24 mouse cellular contexts compared by ENCODE assay signal in genomic region chr16:23229945-23230344, GRCm38 (mm10). TPM values are rescaled to one million over a fixed set of nuclear protein-coding genes. Genes with fewer than 3 reads are reported as not detected.
DNase-seq lines count a peak whose midpoint lies in the region; ATAC-seq and TF ChIP-seq lines count a peak whose summit lies in the region.
"Had no signal": no experiment of that assay in that cellular context is flagged by ENCODE, and none has a peak within 500 bp of the region (broad histone marks: within the 10 kb centered on the region; RNA-seq: fewer than 3 reads in every experiment).

No protein-coding gene starts in this region.

- 0 out of 2 replicates have a peak overlapping the region, but pooled peaks have one; percentile 8 for H3K27ac ChIP-seq in heart, embryonic 13.5 days (replicated peaks)
- H3K27ac ChIP-seq in lung, embryonic 14.5 days (ENCODE audit: low read depth), result peak overlapping the region; percentile 54
- no peak overlapping the region for H3K27ac ChIP-seq in CH12.LX (ENCODE audit: insufficient read depth, low read depth)
- H3K27ac ChIP-seq: embryonic facial prominence, embryonic 10.5 days; embryonic facial prominence, embryonic 15.5 days; forebrain, embryonic 13.5 days; hindbrain, embryonic 15.5 days; liver, embryonic 12.5 days had no signal

- no peaks in the 10 kb centered on the region for H3K79me2 ChIP-seq in CH12.LX (replicated peaks; ENCODE audit: control insufficient read depth, extremely low read depth, insufficient read depth, poor library complexity, severe bottlenecking)

- no peak for TF ChIP-seq POLR2A in CH12.LX (IDR thresholded peaks at IDR 0.05; ENCODE audit: low read depth, low read length)

- H3K9ac ChIP-seq in heart, embryonic 13.5 days, result no peak overlapping the region
- H3K9ac ChIP-seq in lung, embryonic 14.5 days, result no peak overlapping the region
- H3K9ac ChIP-seq in CH12.LX (ENCODE audit: insufficient read depth, low read depth), result no peak overlapping the region
- H3K9ac ChIP-seq: embryonic facial prominence, embryonic 15.5 days; forebrain, embryonic 13.5 days; hindbrain, embryonic 15.5 days; liver, embryonic 12.5 days; liver, postnatal 0 days had no signal

- H3K9me3 ChIP-seq in heart, embryonic 13.5 days, result no peaks in the 10 kb centered on the region
- no peaks in the 10 kb centered on the region for H3K9me3 ChIP-seq in lung, embryonic 14.5 days (ENCODE audit: low read depth, low read length)
- no peaks in the 10 kb centered on the region for H3K9me3 ChIP-seq in CH12.LX (replicated peaks; ENCODE audit: low read length)
- H3K9me3 ChIP-seq: embryonic facial prominence, embryonic 10.5 days; embryonic facial prominence, embryonic 15.5 days; forebrain, embryonic 13.5 days; hindbrain, embryonic 15.5 days; liver, embryonic 12.5 days had no signal

- intact Hi-C loops in heart, postnatal 14 days (cut with DNase I), result loop anchor here (5.0 to 10.0 kb wide), 4 partner anchors 42 to 172 kb away; no protein-coding TSS in a partner anchor

- peaks cover 72% of the 10 kb centered on the region for H3K4me1 ChIP-seq in heart, embryonic 13.5 days
- H3K4me1 ChIP-seq in lung, embryonic 14.5 days (ENCODE audit: insufficient read depth), result peaks cover 48% of the 10 kb centered on the region
- peaks cover 20 to 80% of the 10 kb centered on the region in 2 experiments for H3K4me1 ChIP-seq in CH12.LX (ENCODE audit: control insufficient read depth in 1 of 2, insufficient read depth in 2 of 2)
- H3K4me1 ChIP-seq: liver, embryonic 12.5 days had no signal

- TF ChIP-seq RAD21 in CH12.LX (IDR thresholded peaks at IDR 0.05; ENCODE audit: low read depth, low read length), result peak; percentile 31

- no peak for TF ChIP-seq CTCF in lung, embryonic 14.5 days (IDR thresholded peaks at IDR 0.05; ENCODE audit: low read depth)
- TF ChIP-seq CTCF in CH12.LX (conservative IDR thresholded peaks at IDR 0.05 in 1 of 2, IDR thresholded peaks at IDR 0.05 in 1 of 2; ENCODE audit: low read depth in 2 of 2, low read length in 2 of 2), result no peak

- peaks cover 3% of the 10 kb centered on the region; the same call in 1 of the 2 replicates for H3K36me3 ChIP-seq in heart, embryonic 13.5 days
- H3K36me3 ChIP-seq in lung, embryonic 14.5 days (ENCODE audit: insufficient read depth), result no peaks in the 10 kb centered on the region
- peaks cover 0 to 17% of the 10 kb centered on the region in 2 experiments for H3K36me3 ChIP-seq in CH12.LX (replicated peaks in 1 of 2; ENCODE audit: control insufficient read depth in 1 of 2, insufficient read depth in 1 of 2, low read length in 1 of 2)
- H3K36me3 ChIP-seq: embryonic facial prominence, embryonic 15.5 days; hindbrain, embryonic 15.5 days; liver, embryonic 12.5 days had no signal

- no peak for ATAC-seq in heart, embryonic 13.5 days (ENCODE audit: extremely low read depth, insufficient number of reproducible peaks, low FRiP score, low TSS enrichment)
- no peak for ATAC-seq in lung, embryonic 14.5 days (ENCODE audit: insufficient read depth)
- ATAC-seq: forebrain, embryonic 13.5 days; intestine, embryonic 16.5 days; liver, embryonic 12.5 days; liver, postnatal 0 days had no signal

- peaks cover 23% of the 10 kb centered on the region for H3K27me3 ChIP-seq in heart, embryonic 13.5 days (replicated peaks)
- H3K27me3 ChIP-seq in lung, embryonic 14.5 days (ENCODE audit: insufficient read depth, low read length), result no peaks in the 10 kb centered on the region
- no peaks in the 10 kb centered on the region for H3K27me3 ChIP-seq in CH12.LX (replicated peaks)
- H3K27me3 ChIP-seq: embryonic facial prominence, embryonic 15.5 days; forebrain, embryonic 13.5 days; hindbrain, embryonic 15.5 days had no signal

- H3K4me2 ChIP-seq in heart, embryonic 13.5 days, result no peak overlapping the region
- 0 out of 2 replicates have a peak overlapping the region, but pooled peaks have one; percentile 10 for H3K4me2 ChIP-seq in lung, embryonic 14.5 days
- H3K4me2 ChIP-seq in CH12.LX (ENCODE audit: insufficient read depth, low read depth, poor library complexity, severe bottlenecking), result no peak overlapping the region
- H3K4me2 ChIP-seq: embryonic facial prominence, embryonic 15.5 days; forebrain, embryonic 13.5 days; heart, embryonic 11.5 days; hindbrain, embryonic 15.5 days; liver, embryonic 12.5 days had no signal

- in situ Hi-C loops in CH12.LX (cut with MboI; ENCODE audit: low pct_ligation_motif_present, low pct_unique_long_range_greater_than_20kb, low sequenced_read_pairs), result loop anchor here (5.0 kb wide), 2 partner anchors 42 to 78 kb away; no protein-coding TSS in a partner anchor

- TF ChIP-seq EP300 in CH12.LX (IDR thresholded peaks at IDR 0.05; ENCODE audit: low read length), result no peak

- 63% methylated on average over 3 of the region's 3 CpGs for WGBS in heart, embryonic 13.5 days
- 31% methylated on average over 3 of the region's 3 CpGs for WGBS in lung, embryonic 14.5 days

- DNase-seq in heart, postnatal 14 days, result no peak
- DNase-seq in lung, embryonic 14.5 days, result peak; percentile 65
- no peak for DNase-seq in lung, postnatal 10 days
- DNase-seq in CD4-positive helper T cell, adult 2 months (ENCODE audit: low read depth, low spot score), result peak; percentile 44
- DNase-seq in CH12.LX (ENCODE audit: extremely low read depth), result no peak
- no peak for DNase-seq in c-Kit-positive CD71-positive TER-119-positive erythroid progenitor cells, embryonic 14.5 days (ENCODE audit: low spot score)
- DNase-seq: adrenal gland, postnatal 14 days; B cell, adult 2 months; cerebellum, adult 11-12 months; cerebellum, adult 9-11 months; gastrocnemius, postnatal 14 days; kidney, postnatal 25 days; left cerebral cortex, postnatal 4 days; liver, postnatal 0 days; midbrain, embryonic 14.5 days; thymus, postnatal 4 days had no signal

- no peak overlapping the region for H3K4me3 ChIP-seq in heart, embryonic 13.5 days
- no peak overlapping the region for H3K4me3 ChIP-seq in lung, embryonic 14.5 days (ENCODE audit: low read depth, low read length)
- no peak overlapping the region for H3K4me3 ChIP-seq in CH12.LX (replicated peaks in 1 of 3; ENCODE audit: low read depth in 2 of 3, low read length in 2 of 3, poor library complexity in 1 of 3)
- H3K4me3 ChIP-seq: embryonic facial prominence, embryonic 10.5 days; embryonic facial prominence, embryonic 15.5 days; forebrain, embryonic 13.5 days; hindbrain, embryonic 15.5 days; liver, embryonic 12.5 days had no signal

- dilution Hi-C loops in CH12.LX (cut with MboI; ENCODE audit: extremely low pct_ligation_motif_present, extremely low pct_unique_long_range_greater_than_20kb, low sequenced_read_pairs), result no loop called here

TF ChIP-seq in CH12.LX, 34 proteins besides CTCF, POLR2A, EP300 and RAD21:
- TF ChIP-seq MEF2A (IDR thresholded peaks at IDR 0.05; ENCODE audit: borderline replicate concordance, low read depth, low read length), result no peak
- TF ChIP-seq MAZ (IDR thresholded peaks at IDR 0.05; ENCODE audit: low read depth, low read length), result no peak
- TF ChIP-seq IRF4 (IDR thresholded peaks at IDR 0.05; ENCODE audit: low read depth, low read length), result no peak
- no peak for TF ChIP-seq NELFE (IDR thresholded peaks at IDR 0.05; ENCODE audit: low read depth, low read length)
- no peak for TF ChIP-seq TBP (conservative IDR thresholded peaks at IDR 0.05; ENCODE audit: low read depth, low read length)
- no peak for TF ChIP-seq MAX (IDR thresholded peaks at IDR 0.05; ENCODE audit: low read length)
- TF ChIP-seq ZNF384 (IDR thresholded peaks at IDR 0.05; ENCODE audit: low read depth, low read length), result no peak
- no peak for TF ChIP-seq JUN (IDR thresholded peaks at IDR 0.05; ENCODE audit: insufficient read depth, low read depth, low read length)
- TF ChIP-seq ELF1 (IDR thresholded peaks at IDR 0.05; ENCODE audit: low read depth, low read length), result no peak
- no peak for TF ChIP-seq ZKSCAN1 (IDR thresholded peaks at IDR 0.05; ENCODE audit: borderline replicate concordance, low read depth, low read length)
- no peak for TF ChIP-seq SMC3 (IDR thresholded peaks at IDR 0.05; ENCODE audit: low read depth, low read length)
- TF ChIP-seq CHD1 (IDR thresholded peaks at IDR 0.05; ENCODE audit: low read depth, low read length), result no peak
- no peak for TF ChIP-seq BHLHE40 (IDR thresholded peaks at IDR 0.05; ENCODE audit: low read depth, low read length)
- TF ChIP-seq KAT2A (IDR thresholded peaks at IDR 0.05; ENCODE audit: insufficient replicate concordance, low read length), result no peak
- TF ChIP-seq USF1 (IDR thresholded peaks at IDR 0.05; ENCODE audit: low read depth, low read length), result no peak
- no peak for TF ChIP-seq E2F4 (IDR thresholded peaks at IDR 0.05; ENCODE audit: insufficient replicate concordance, low read depth, low read length)
- no peak for TF ChIP-seq ZMIZ1 (IDR thresholded peaks at IDR 0.05; ENCODE audit: low read depth, low read length)
- no peak for TF ChIP-seq HCFC1 (IDR thresholded peaks at IDR 0.05; ENCODE audit: low read depth, low read length)

RNA-seq across cellular contexts. Expression of gene St6gal1, which starts 5.4 kb away (rescaled TPM):
- 15.9 and 18.1 TPM in 2 replicates for polyA plus RNA-seq in heart, embryonic 13.5 days (2015; fragmentation: Nextera tagmentation; extraction: Ambion mirVana)
- 10 to 100 TPM; 12.4 to 13.3 TPM for total RNA-seq in heart, postnatal 14 days (2021)
- polyA plus RNA-seq in lung, embryonic 14.5 days (2014; fragmentation: Nextera tagmentation; extraction: Ambion mirVana), result 58.8 and 60.3 TPM in 2 replicates
- total RNA-seq in CH12.LX (2012; rRNA removed) (60.6 and 64.5 TPM in 2 replicates), CH12.LX (2014; rRNA removed) (56.8 and 67.8 TPM in 2 replicates)
- 156 and 168 TPM in 2 replicates for polyA plus RNA-seq in CH12.LX (2012; ENCODE audit: insufficient read length, low read depth)

Comparison
In these comparisons a context has a peak if more than half of its experiments do, and no peak if none do; other contexts are left out.
1. DNase-seq: peak in lung, embryonic 14.5 days (single experiment) and CD4-positive helper T cell, adult 2 months (single experiment); none in heart, postnatal 14 days (0 of 2), lung, postnatal 10 days (single experiment), CH12.LX (single experiment) and c-Kit-positive CD71-positive TER-119-positive erythroid progenitor cells, embryonic 14.5 days (single experiment).